Mouse (Mus musculus): ENCODE measurements around the gene Gm4907. TPM values are rescaled to one million over a fixed set of nuclear protein-coding genes. Genes with fewer than 3 reads are reported as not detected.
"Not testable (repeated sequence)": the region's sequence is repeated elsewhere in the genome, so short reads cannot be mapped to it uniquely, and the experiment has no call there.

The Gm4907 gene
- total RNA-seq (2021), result not detected

DNA sequence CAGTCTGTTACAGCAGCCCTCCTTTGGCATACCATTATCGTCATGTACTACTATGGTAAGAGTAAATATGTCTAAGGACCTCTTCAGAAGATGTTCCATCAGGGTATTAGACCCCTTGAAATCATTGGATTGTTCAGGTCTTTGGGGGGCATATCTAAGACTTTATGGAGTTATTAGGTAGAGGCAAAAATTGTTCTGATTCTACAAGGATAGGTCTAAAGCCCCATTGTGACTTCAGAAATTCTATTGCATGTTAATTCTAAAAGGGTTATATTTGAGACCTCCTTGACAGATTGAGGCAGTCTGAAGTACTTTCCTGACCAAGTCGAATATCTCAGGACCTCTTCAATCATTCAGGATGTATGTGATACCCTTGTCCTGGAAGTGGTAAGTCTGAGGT is at the start of gene Gm4907:
TSS of gene Gm4907 (plus strand) at position 301 of the 400 bp plus-strand sequence.
- DNase-seq (ENCODE audit: low spot score in 2 of 2); intact Hi-C loops (cut with DNase I): not testable (repeated sequence)

GRCm38 (mm10) chrX:23833784-23834183 is 48.6 kb upstream of the Gm4907 start:
- intact Hi-C loops (cut with DNase I); DNase-seq (ENCODE audit: low spot score in 2 of 2): not testable (repeated sequence)

DNA sequence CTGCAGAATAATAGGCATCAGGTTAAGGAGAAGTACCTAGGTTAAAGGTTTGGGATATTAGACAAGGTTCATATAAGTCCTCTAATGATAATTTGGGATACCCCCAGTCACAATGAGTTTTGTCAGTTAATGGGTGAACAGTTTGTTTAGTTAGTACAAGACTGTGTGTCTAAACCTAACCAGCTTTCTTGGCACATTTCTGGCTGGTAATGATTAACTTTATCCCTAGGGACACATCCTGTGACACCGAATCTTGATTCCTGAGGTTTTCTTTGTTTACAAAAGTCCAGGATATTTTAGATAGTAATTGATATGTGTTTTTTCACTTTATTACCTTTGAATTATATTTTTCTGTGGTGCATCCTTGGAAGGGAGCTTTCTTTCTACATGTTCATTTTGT is 41.4 kb upstream of the Gm4907 start:
- no peak for DNase-seq (ENCODE audit: low spot score in 2 of 2)

GRCm38 (mm10) chrX:23954161-23954560 is 71.8 kb downstream of the Gm4907 start:
- no peak for DNase-seq (ENCODE audit: low spot score in 2 of 2)
- intact Hi-C loops (cut with DNase I), result no loop called here

More for the DNA sequence above, 41.4 kb upstream of the Gm4907 start:
- intact Hi-C loops (cut with DNase I), result no loop called here

Other genes starting within 250 kb of the Gm4907 start
- gene Wdr44, start 189.5 kb upstream of the Gm4907 start, total RNA-seq (2021), result 10 to 100 TPM; 22.3 to 22.6 TPM
- gene Gm4985, start 76.4 kb downstream of the Gm4907 start, total RNA-seq (2021), result not detected

All from left cerebral cortex, postnatal 25 days (tissue).